Mouse (Mus musculus) liver, embryonic 14.5 days (tissue): ENCODE data around the gene Ptger4.

Experiments used
- CTCF ChIP-seq: IDR thresholded peaks from 2 replicates; pipeline ENCODE4 v1.5.1; 2016; ENCODE audit warnings: antibody characterized with exemption, low read depth, control low read depth
- EP300 ChIP-seq: IDR thresholded peaks from 2 replicates; pipeline ENCODE4 v1.6.1; 2016; ENCODE audit warnings: antibody characterized with exemption, low read depth

DNA sequence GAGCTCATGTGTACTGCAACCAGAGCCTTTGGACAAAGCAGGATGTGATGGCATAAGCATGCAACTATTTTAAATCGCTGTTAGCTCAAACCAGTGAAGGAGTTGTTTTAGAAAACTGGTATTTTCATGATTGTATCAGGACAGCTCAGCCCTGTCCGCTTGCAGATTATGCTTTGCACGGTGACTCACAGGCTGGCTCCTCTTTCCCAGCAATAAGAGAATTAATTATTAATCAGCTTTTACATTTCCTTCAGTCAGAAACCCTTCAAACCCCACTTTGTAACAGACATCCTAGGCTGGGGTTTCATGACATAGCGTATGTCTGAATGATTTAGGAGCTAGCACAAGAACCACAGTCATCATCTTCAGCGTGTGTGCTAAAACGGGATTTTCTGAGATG, 23.5 kb downstream of the Ptger4 start:
- TF ChIP-seq CTCF (no peak), EP300 (no peak)
